Mouse (Mus musculus) embryonic fibroblast, embryonic 13.5 days (primary cell): ENCODE data around the gene Clmp. TPM values are rescaled to one million over a fixed set of nuclear protein-coding genes. Genes with fewer than 3 reads are reported as not detected.
"Not testable (repeated sequence)": the region's sequence is repeated elsewhere in the genome, so short reads cannot be mapped to it uniquely, and the experiment has no call there.

Experiments
- H3K27ac ChIP-seq: 2 replicates; pipeline ENCODE4 v1.5.1; 2012; ENCODE audit warnings: low read length, control low read depth, inconsistent platforms; ENCODE audit not compliant: insufficient read depth
- H3K4me1 ChIP-seq: 2 replicates; pipeline ENCODE4 v1.6.1; 2011; ENCODE audit warnings: low read length; ENCODE audit not compliant: control insufficient read depth, insufficient read depth
- H3K4me3 ChIP-seq: 2 replicates; pipeline ENCODE4 v1.5.1; 2011; ENCODE audit warnings: mild to moderate bottlenecking, control low read depth, low read length; ENCODE audit not compliant: insufficient read depth
- CTCF ChIP-seq: IDR thresholded peaks from 2 replicates; pipeline ENCODE4 v1.5.1; 2011; ENCODE audit warnings: mild to moderate bottlenecking, control low read depth, low read length, moderate library complexity, borderline replicate concordance; ENCODE audit not compliant: insufficient read depth
- POLR2A ChIP-seq: IDR thresholded peaks from 2 replicates; pipeline ENCODE4 v1.6.1; 2011; ENCODE audit warnings: low read depth, mild to moderate bottlenecking, control low read depth, low read length, moderate library complexity
- polyA plus RNA-seq: library from polyadenylated mRNA; stranded (reverse); fragments of >200 nt; gene quantifications from 2 replicates; pipeline ENCODE4 v1.2.4, GENCODE M21; 2011; ENCODE audit warnings: low read depth; ENCODE audit not compliant: missing spikeins, insufficient read length

Clmp gene
- polyA plus RNA-seq, 1 experiment, result 61.2 TPM

- TF ChIP-seq POLR2A (peak; percentile 100), CTCF (no peak)
- Histone ChIP-seq H3K27ac (peak within 1 kb of the TSS; percentile 100), H3K4me1 (peaks cover 13% of the 10 kb centered on the region; the same call in 1 of the 2 replicates), H3K4me3 (peak within 1 kb of the TSS; percentile 93)
Measured at GRCm38 (mm10) chr9:40800675-40801612, 115.2 kb downstream of the Clmp start, which contains the start of gene Hspa8. Hspa8 (plus strand) TSS chr9:40800984.

GRCm38 (mm10) chr9:40801614-40802532, 116.1 kb downstream of the Clmp start:
- TF ChIP-seq POLR2A, result peak; percentile 48
- H3K4me1 ChIP-seq, result peaks cover 13% of the 10 kb centered on the region; the same call in 1 of the 2 replicates
- H3K4me3 ChIP-seq, result peak overlapping the region; percentile 93
- peak overlapping the region; percentile 78 for H3K27ac ChIP-seq

GRCm38 (mm10) chr9:40802533-40802875, 116.7 kb downstream of the Clmp start:
- peaks cover 16% of the 10 kb centered on the region; the same call in 1 of the 2 replicates for H3K4me1 ChIP-seq
- not testable (repeated sequence) for H3K27ac ChIP-seq
- peak overlapping the region; percentile 93 for H3K4me3 ChIP-seq

GRCm38 (mm10) chr9:40804576-40804975, 118.8 kb downstream of the Clmp start:
- not testable (repeated sequence) for H3K4me1 ChIP-seq, H3K27ac ChIP-seq
- peak overlapping the region; percentile 69 for H3K4me3 ChIP-seq
- peak; percentile 9; the same call in 1 of the 2 replicates for TF ChIP-seq POLR2A

- Histone ChIP-seq H3K4me3 (peak overlapping the region; percentile 28), H3K27ac (peak overlapping the region; percentile 90), H3K4me1 (peaks cover 9% of the 10 kb centered on the region; the same call in 1 of the 2 replicates)
- TF ChIP-seq POLR2A (0 out of 2 replicates have a peak, but pooled peaks have one; percentile 19), CTCF (no peak)
Measured at GRCm38 (mm10) chr9:40805263-40805662, 119.5 kb downstream of the Clmp start.

GRCm38 (mm10) chr9:40806440-40807288, 120.9 kb downstream of the Clmp start:
- TF ChIP-seq POLR2A (peak; percentile 79), CTCF (no peak)
- Histone ChIP-seq H3K4me1 (peaks cover 9% of the 10 kb centered on the region; the same call in 1 of the 2 replicates), H3K27ac (peak overlapping the region; percentile 34), H3K4me3 (no peak overlapping the region)

- Histone ChIP-seq H3K27ac (peak overlapping the region; percentile 34), H3K4me3 (no peak overlapping the region), H3K4me1 (peaks cover 9% of the 10 kb centered on the region; the same call in 1 of the 2 replicates)
- TF ChIP-seq CTCF, result no peak
Measured at GRCm38 (mm10) chr9:40807289-40807920, 121.6 kb downstream of the Clmp start.

GRCm38 (mm10) chr9:40808061-40808906, 122.5 kb downstream of the Clmp start:
- H3K4me3 ChIP-seq, result no peak overlapping the region
- TF ChIP-seq CTCF (no peak), POLR2A (peak; percentile 27; the same call in 1 of the 2 replicates)
- peak overlapping the region; percentile 37; the same call in 1 of the 2 replicates for H3K27ac ChIP-seq
- peaks cover 9% of the 10 kb centered on the region; the same call in 1 of the 2 replicates for H3K4me1 ChIP-seq
